Mouse (Mus musculus): ENCODE measurements around the gene Gm10490. TPM values are rescaled to one million over a fixed set of nuclear protein-coding genes. Genes with fewer than 3 reads are reported as not detected.
A peak's percentile ranks its signal among the peaks of the same experiment; 100 is the strongest.
"Not testable (repeated sequence)": the region's sequence is repeated elsewhere in the genome, so short reads cannot be mapped to it uniquely, and the experiment has no call there.

The Gm10490 gene
- polyA plus RNA-seq, 1 experiment from 2014 or later: not detected

DNA sequence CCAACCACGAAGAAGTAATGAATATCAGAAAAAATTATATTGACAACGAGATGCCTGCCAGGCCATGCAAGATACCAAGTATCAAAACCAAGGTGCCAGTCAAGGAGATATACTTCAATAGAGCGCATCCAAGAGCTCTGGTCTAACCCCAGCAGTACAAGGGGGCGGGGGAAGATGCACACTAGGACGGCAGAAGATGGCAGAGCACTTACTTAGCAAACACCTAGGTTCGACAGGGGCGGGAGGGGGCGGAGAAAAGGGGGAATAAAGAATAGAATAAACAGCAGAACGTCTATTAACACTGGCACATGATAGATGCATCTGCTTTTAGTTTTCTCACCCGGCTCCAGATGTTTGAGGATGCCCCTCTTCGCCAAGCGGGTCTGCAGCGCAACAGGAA is 11.1 kb upstream of the Gm10490 start:
- Histone ChIP-seq H3K4me1 (peaks cover 19% of the 10 kb centered on the region), H3K27ac (peak overlapping the region; percentile 81), H3K4me3 (peak overlapping the region; percentile 68), H3K9ac (peak overlapping the region; percentile 74), H3K27me3 (replicated peaks) (no peaks in the 10 kb centered on the region), H3K4me2 (peak overlapping the region; percentile 73), H3K9me3 (replicated peaks) (no peaks in the 10 kb centered on the region), H3K36me3 (peaks cover 36% of the 10 kb centered on the region)
- 23% methylated on average over 13 of the region's 13 CpGs for WGBS (ENCODE audit: insufficient replicate concordance)
- ATAC-seq: no peak

DNA sequence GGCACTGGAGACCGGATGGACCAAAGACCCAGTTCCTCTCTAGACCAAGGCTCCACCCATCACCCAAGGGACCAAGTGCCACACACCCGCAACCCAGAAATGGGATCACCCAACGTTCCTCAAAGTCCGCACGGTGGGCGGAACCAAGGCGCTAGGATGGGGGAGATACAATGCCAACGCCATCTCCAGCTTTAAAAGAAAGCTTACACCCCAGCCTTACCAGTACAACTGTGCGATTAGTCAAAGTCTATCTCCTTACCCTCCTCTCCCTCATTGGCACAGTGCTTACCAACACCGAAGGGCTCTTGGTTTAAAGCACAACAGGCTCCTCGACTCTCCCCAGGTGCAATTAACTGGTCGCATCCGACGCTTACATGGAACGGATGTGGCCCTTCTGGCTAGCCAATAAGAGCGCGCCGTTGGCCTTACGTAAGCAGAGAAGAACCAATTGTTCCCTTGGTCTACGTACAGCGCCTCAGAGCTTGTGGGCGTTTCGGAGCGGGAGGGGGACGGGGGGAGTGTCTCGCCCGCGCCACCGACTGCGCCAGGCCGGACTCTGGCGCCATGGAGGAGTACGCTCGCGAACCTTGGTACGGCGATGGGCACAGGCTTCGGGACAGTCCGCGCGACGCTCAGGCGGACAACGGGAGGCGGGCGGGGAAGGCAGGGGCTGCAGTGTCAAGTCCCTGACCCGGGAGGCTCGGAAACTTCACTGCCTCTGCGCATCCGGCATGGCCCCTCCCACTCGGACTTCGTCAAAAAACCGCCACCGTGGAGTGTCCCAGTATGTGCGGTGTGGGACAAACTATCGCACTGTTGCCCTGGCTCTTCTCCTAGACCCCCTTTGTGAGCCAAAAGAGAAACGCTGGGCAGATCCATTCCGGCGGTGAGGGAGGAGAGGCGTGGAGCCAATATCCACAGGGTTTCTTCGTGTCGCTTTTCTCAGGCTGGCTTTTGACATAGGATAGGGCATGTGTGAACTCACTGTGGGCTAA is 10.2 kb upstream of the Gm10490 start, which contains the start of the genes Pqbp1 and Timm17b:
TSS of gene Pqbp1 (minus strand) at position 390 of the 995 bp plus-strand sequence.
TSS of gene Timm17b (plus strand) at position 478 of the 995 bp plus-strand sequence.
- H3K9me3 ChIP-seq (replicated peaks): no peaks in the 10 kb centered on the region
- H3K27ac ChIP-seq: peak within 1 kb of the TSS; percentile 81
- peak within 1 kb of the TSS; percentile 68 for H3K4me3 ChIP-seq
- H3K9ac ChIP-seq: peak within 1 kb of the TSS; percentile 74
- 8% methylated on average over 62 of the region's 62 CpGs for WGBS (ENCODE audit: insufficient replicate concordance)
- peak; percentile 98 for ATAC-seq
- H3K36me3 ChIP-seq: peaks cover 26% of the 10 kb centered on the region
- no peaks in the 10 kb centered on the region for H3K27me3 ChIP-seq (replicated peaks)
- H3K4me1 ChIP-seq: peaks cover 19% of the 10 kb centered on the region
- H3K4me2 ChIP-seq: peak within 1 kb of the TSS; percentile 73

GRCm38 (mm10) chrX:7904441-7904840 is 4.9 kb upstream of the Gm10490 start:
- WGBS (ENCODE audit: insufficient replicate concordance): 80% methylated on average over 5 of the region's 5 CpGs
- H3K4me3 ChIP-seq: no peak overlapping the region

GRCm38 (mm10) chrX:7907735-7908134 is 1.6 kb upstream of the Gm10490 start, which contains the start of gene Gm10491:
TSS of gene Gm10491 (minus strand) at chrX:7907835.
- Histone ChIP-seq H3K4me1 (0 out of 2 replicates have a peak, but pooled peaks cover 6% of the 10 kb centered on the region), H3K27ac (no peak within 1 kb of the TSS), H3K36me3 (peaks cover 12% of the 10 kb centered on the region), H3K9ac (no peak within 1 kb of the TSS), H3K4me3 (no peak within 1 kb of the TSS), H3K4me2 (no peak within 1 kb of the TSS), H3K27me3 (replicated peaks) (no peaks in the 10 kb centered on the region), H3K9me3 (replicated peaks) (no peaks in the 10 kb centered on the region)
- WGBS (ENCODE audit: insufficient replicate concordance): 72% methylated on average over 5 of the region's 5 CpGs
- no peak for ATAC-seq

More at GRCm38 (mm10) chrX:7904441-7904840, 4.9 kb upstream of the Gm10490 start:
- peaks cover 18% of the 10 kb centered on the region for H3K36me3 ChIP-seq
- no peak overlapping the region for H3K9ac ChIP-seq
- no peaks in the 10 kb centered on the region for H3K9me3 ChIP-seq (replicated peaks)
- ATAC-seq: no peak
- H3K27me3 ChIP-seq (replicated peaks): no peaks in the 10 kb centered on the region
- no peak overlapping the region for H3K27ac ChIP-seq
- H3K4me1 ChIP-seq: peaks cover 10% of the 10 kb centered on the region; the same call in 1 of the 2 replicates
- H3K4me2 ChIP-seq: no peak overlapping the region

DNA sequence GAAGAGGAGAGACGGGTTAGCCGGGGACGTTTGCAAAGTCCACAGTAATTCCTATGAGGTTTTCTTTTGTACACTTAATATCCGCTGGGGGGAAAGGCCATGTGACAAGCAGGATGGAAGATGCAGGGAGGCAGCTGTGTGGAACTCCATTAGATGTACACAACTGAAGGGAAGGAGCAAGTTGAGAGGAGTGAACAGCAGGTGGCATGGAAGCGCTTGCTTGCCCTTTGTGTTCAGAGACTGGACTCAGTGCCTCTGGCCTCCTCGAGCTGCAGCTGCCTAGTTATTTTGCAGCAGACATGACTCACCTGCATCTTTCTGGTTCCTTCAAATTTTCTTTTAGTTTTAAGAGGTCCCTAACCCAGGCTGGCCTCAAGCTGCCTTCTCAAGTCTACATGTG is 1.1 kb downstream of the Gm10490 start:
- WGBS (ENCODE audit: insufficient replicate concordance): 60% methylated on average over 6 of the region's 6 CpGs
- Histone ChIP-seq H3K27ac (no peak overlapping the region), H3K36me3 (peaks cover 12% of the 10 kb centered on the region), H3K4me1 (0 out of 2 replicates have a peak, but pooled peaks cover 6% of the 10 kb centered on the region), H3K4me3 (no peak overlapping the region), H3K4me2 (no peak overlapping the region), H3K9me3 (replicated peaks) (no peaks in the 10 kb centered on the region), H3K27me3 (replicated peaks) (no peaks in the 10 kb centered on the region), H3K9ac (no peak overlapping the region)
- no peak for ATAC-seq

- not testable (repeated sequence) for H3K4me3 ChIP-seq; H3K4me1 ChIP-seq; H3K9me3 ChIP-seq (replicated peaks); H3K9ac ChIP-seq; H3K36me3 ChIP-seq; H3K27ac ChIP-seq; ATAC-seq; H3K4me2 ChIP-seq
- H3K27me3 ChIP-seq (replicated peaks): peaks cover 26% of the 10 kb centered on the region
- WGBS (ENCODE audit: insufficient replicate concordance): 16% methylated on average over 3 of the region's 3 CpGs
Observed at GRCm38 (mm10) chrX:7915669-7916068, 6.3 kb downstream of the Gm10490 start.

- H3K4me3 ChIP-seq; H3K36me3 ChIP-seq; H3K9ac ChIP-seq; H3K4me2 ChIP-seq; H3K4me1 ChIP-seq; ATAC-seq; H3K27ac ChIP-seq; H3K9me3 ChIP-seq (replicated peaks): not testable (repeated sequence)
- WGBS (ENCODE audit: insufficient replicate concordance): 47% methylated on average over 6 of the region's 6 CpGs
- peaks cover 49% of the 10 kb centered on the region for H3K27me3 ChIP-seq (replicated peaks)
Observed at GRCm38 (mm10) chrX:7917960-7918359, 8.6 kb downstream of the Gm10490 start.

DNA sequence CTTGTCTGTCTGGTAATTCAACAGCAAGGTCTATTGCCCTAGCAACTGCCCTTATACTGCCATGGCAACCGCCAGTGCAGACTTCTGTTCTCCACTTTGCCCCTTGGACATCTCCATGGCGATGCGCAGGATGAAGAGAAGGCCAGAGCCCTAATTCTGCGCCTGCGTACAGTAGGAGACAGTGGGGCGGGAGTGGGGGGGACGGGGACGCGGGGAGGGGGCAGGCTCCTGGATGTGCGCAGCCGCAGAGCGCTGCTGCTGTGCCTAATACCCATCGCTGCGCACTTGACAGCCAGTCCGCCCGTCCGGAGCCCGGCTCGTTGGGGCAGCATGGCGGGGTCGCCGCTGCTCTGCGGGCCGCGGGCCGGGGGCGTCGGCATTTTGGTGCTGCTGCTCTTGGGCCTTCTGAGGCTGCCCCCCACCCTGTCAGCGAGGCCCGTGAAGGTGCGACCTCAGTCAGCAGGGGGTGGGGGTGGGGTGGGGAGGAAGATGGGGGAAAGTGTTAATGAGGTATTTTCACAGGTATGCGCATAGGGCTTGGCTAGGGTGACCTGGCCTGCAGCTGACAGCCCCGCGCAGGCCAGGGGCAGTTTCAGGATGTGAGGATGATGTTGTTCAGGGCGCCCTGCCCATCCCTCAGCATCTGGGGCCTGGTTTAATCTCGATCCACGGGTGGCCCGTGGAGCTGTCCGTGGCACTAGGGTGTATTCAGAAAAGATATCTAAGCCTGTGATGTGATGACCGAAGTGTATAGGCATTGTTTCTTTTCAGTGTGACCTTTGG is 10.4 kb downstream of the Gm10490 start, which contains the start of gene Pcsk1n:
TSS of gene Pcsk1n (plus strand) at position 222 of the 783 bp plus-strand sequence.
- Histone ChIP-seq H3K4me3 (no peak within 1 kb of the TSS), H3K27ac (no peak within 1 kb of the TSS), H3K27me3 (replicated peaks) (peaks cover 68% of the 10 kb centered on the region), H3K4me2 (0 out of 2 replicates have a peak within 1 kb of the TSS, but pooled peaks have one; percentile 29), H3K4me1 (no peaks in the 10 kb centered on the region; the same call in 1 of the 2 replicates), H3K36me3 (no peaks in the 10 kb centered on the region), H3K9me3 (replicated peaks) (no peaks in the 10 kb centered on the region), H3K9ac (no peak within 1 kb of the TSS)
- no peak for ATAC-seq
- WGBS (ENCODE audit: insufficient replicate concordance): 13% methylated on average over 40 of the region's 40 CpGs

- peak overlapping the region; percentile 17 for H3K4me3 ChIP-seq
- H3K27ac ChIP-seq: no peak overlapping the region
- no peaks in the 10 kb centered on the region for H3K9me3 ChIP-seq (replicated peaks)
- 7% methylated on average over 42 of the region's 48 CpGs for WGBS (ENCODE audit: insufficient replicate concordance)
- H3K36me3 ChIP-seq: no peaks in the 10 kb centered on the region
- H3K27me3 ChIP-seq (replicated peaks): peaks cover 90% of the 10 kb centered on the region
- H3K4me1 ChIP-seq: no peaks in the 10 kb centered on the region; the same call in 1 of the 2 replicates
- H3K4me2 ChIP-seq: peak overlapping the region; percentile 40
- H3K9ac ChIP-seq: no peak overlapping the region
- no peak for ATAC-seq
Observed at GRCm38 (mm10) chrX:7922032-7922431, 12.7 kb downstream of the Gm10490 start.

DNA sequence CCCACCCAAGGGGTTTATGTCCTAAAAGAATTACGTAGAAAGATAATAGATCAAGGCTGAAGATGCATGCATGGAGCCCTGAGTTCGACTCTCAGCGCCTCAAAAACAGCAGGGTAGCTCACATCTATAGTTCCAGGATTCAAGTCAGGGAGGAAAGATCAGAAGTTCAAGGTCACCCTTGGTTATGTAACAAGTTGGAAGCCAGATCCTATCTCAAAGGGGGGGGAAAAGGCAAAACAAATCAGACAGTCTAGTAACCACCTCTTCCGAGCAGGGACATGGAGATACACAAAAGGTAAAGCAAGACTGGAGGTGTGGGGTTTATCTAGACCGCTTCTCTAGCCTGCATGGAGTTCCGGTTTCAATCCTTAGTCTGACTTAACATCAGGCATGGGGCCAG is 16.9 kb downstream of the Gm10490 start:
- H3K27me3 ChIP-seq (replicated peaks): peaks cover 85% of the 10 kb centered on the region

GRCm38 (mm10) chrX:7927116-7927515 is 17.8 kb downstream of the Gm10490 start:
- WGBS (ENCODE audit: insufficient replicate concordance): 10% methylated on average over 10 of the region's 10 CpGs
- Histone ChIP-seq H3K4me2 (no peak overlapping the region), H3K9me3 (replicated peaks) (no peaks in the 10 kb centered on the region), H3K4me3 (no peak overlapping the region), H3K36me3 (peaks cover 5% of the 10 kb centered on the region; the same call in 1 of the 2 replicates), H3K4me1 (no peaks in the 10 kb centered on the region; the same call in 1 of the 2 replicates), H3K27ac (no peak overlapping the region), H3K9ac (no peak overlapping the region), H3K27me3 (replicated peaks) (peaks cover 77% of the 10 kb centered on the region)
- no peak for ATAC-seq

More for the DNA sequence above, 16.9 kb downstream of the Gm10490 start:
- WGBS (ENCODE audit: insufficient replicate concordance): 50% methylated on average over 6 of the region's 6 CpGs
- Histone ChIP-seq H3K4me1 (no peaks in the 10 kb centered on the region; the same call in 1 of the 2 replicates), H3K9ac (no peak overlapping the region), H3K4me3 (no peak overlapping the region), H3K4me2 (no peak overlapping the region), H3K27ac (no peak overlapping the region), H3K36me3 (peaks cover 5% of the 10 kb centered on the region; the same call in 1 of the 2 replicates), H3K9me3 (replicated peaks) (no peaks in the 10 kb centered on the region)
- ATAC-seq: no peak
